Mouse (Mus musculus) myocyte (in vitro differentiated cells): ENCODE results near the gene Slc37a3. TPM values are rescaled to one million over a fixed set of nuclear protein-coding genes. Genes with fewer than 3 reads are reported as not detected.

Experiments used
- H3K27me3 ChIP-seq: one replicate; pipeline ENCODE4 v1.6.1; 2011; ENCODE audit not compliant: control insufficient read depth, insufficient read depth, insufficient read length
- H3K36me3 ChIP-seq: one replicate; pipeline ENCODE4 v1.6.1; 2011; ENCODE audit not compliant: control insufficient read depth, insufficient read depth
- H3K4me2 ChIP-seq: one replicate; pipeline ENCODE4 v1.6.1; 2011; ENCODE audit warnings: low read depth, control low read depth
- H3K4me3 ChIP-seq: one replicate; pipeline ENCODE4 v1.5.1; 2011; ENCODE audit warnings: mild to moderate bottlenecking, control low read depth, moderate library complexity
- H3K79me2 ChIP-seq: one replicate; pipeline ENCODE4 v1.6.1; 2011; ENCODE audit not compliant: control insufficient read depth, insufficient read depth
- H3ac ChIP-seq: one replicate; pipeline ENCODE4 v1.6.1; 2011; ENCODE audit not compliant: control insufficient read depth, insufficient read length
- CEBPB ChIP-seq: IDR thresholded peaks from 2 replicates; pipeline ENCODE4 v1.6.1; 2011; ENCODE audit warnings: mild to moderate bottlenecking, moderate library complexity; ENCODE audit not compliant: poor library complexity, insufficient read depth, severe bottlenecking
- E2F4 ChIP-seq: IDR thresholded peaks from one replicate; pipeline ENCODE4 v1.6.1; 2011; ENCODE audit warnings: mild to moderate bottlenecking, control low read depth, moderate library complexity; ENCODE audit not compliant: insufficient read depth
- MAX ChIP-seq: IDR thresholded peaks from one replicate; pipeline ENCODE4 v1.6.1; 2011; ENCODE audit warnings: low read depth, mild to moderate bottlenecking, control low read depth
- MYOD1 ChIP-seq, 3 experiments: IDR thresholded peaks; one replicate each; pipeline ENCODE4 v1.6.1; 2011; ENCODE audit warnings: control low read depth in 2 of 3, low read depth in 2 of 3, mild to moderate bottlenecking in 2 of 3, moderate library complexity in 1 of 3; ENCODE audit not compliant: insufficient read length in 2 of 3, control insufficient read depth in 1 of 3
- POLR2A ChIP-seq: IDR thresholded peaks from one replicate; pipeline ENCODE4 v1.6.1; 2011; ENCODE audit warnings: low read depth, mild to moderate bottlenecking, control low read depth, moderate library complexity; ENCODE audit not compliant: insufficient read length
- POLR2AphosphoS2 ChIP-seq: IDR thresholded peaks from one replicate; pipeline ENCODE4 v1.6.1; 2011; ENCODE audit warnings: low read depth, control low read depth; ENCODE audit not compliant: insufficient read length
- REST ChIP-seq: IDR thresholded peaks from one replicate; pipeline ENCODE4 v1.6.1; 2011; ENCODE audit warnings: mild to moderate bottlenecking, control low read depth, moderate library complexity; ENCODE audit not compliant: insufficient read depth, insufficient read length
- SRF ChIP-seq: IDR thresholded peaks from one replicate; pipeline ENCODE4 v1.6.1; 2011; ENCODE audit warnings: low read depth; ENCODE audit not compliant: control insufficient read depth, insufficient read length
- TCF12 ChIP-seq: IDR thresholded peaks from one replicate; pipeline ENCODE4 v1.6.1; 2011; ENCODE audit warnings: mild to moderate bottlenecking, control low read depth; ENCODE audit not compliant: poor library complexity, insufficient read depth, severe bottlenecking
- TCF3 ChIP-seq: IDR thresholded peaks from one replicate; pipeline ENCODE4 v1.6.1; 2011; ENCODE audit warnings: low read depth, control low read depth; ENCODE audit not compliant: insufficient read length
- USF1 ChIP-seq: IDR thresholded peaks from one replicate; pipeline ENCODE4 v1.6.1; 2011; ENCODE audit warnings: low read depth, mild to moderate bottlenecking, control low read depth, moderate library complexity
- polyA plus RNA-seq: library from polyadenylated mRNA; unstranded; fragments of >200 nt; fragmentation: generic; extraction: Trizol; gene quantifications from one replicate; pipeline ENCODE4 v1.2.1, GENCODE M21; 2012; ENCODE audit warnings: missing spikeins

Slc37a3 gene
- polyA plus RNA-seq, 1 experiment, result 18.3 TPM

DNA sequence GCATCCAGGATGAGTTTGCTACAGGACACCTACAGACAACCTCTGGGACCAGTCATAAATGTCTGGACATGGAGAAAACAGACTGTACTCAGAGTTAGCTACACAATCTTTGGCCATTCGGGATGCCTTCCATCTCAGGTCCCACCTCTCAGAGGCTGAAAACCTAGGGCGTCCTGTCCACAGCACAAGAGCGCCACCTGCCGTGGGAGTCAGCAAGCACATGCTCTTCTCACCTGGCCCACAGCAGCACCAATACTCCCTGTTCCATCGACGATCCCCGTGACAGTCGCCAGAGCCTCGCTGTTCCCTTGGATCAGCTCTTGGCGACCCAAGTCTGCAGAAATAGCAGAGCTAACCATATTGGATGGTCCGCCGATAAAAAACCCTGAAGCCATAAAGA is 33.5 kb downstream of the Slc37a3 start:
- H3K36me3 ChIP-seq, result peaks cover 20% of the 10 kb centered on the region

GRCm38 (mm10) chr6:39341798-39342197 is 35.7 kb downstream of the Slc37a3 start:
- Histone ChIP-seq H3K4me3 (no peak overlapping the region), H3K4me2 (no peak overlapping the region), H3K79me2 (no peaks in the 10 kb centered on the region), H3K27me3 (no peaks in the 10 kb centered on the region), H3K36me3 (peaks cover 22% of the 10 kb centered on the region), H3ac (no peak overlapping the region)
- no peak for TF ChIP-seq TCF12

More for the DNA sequence above, 33.5 kb downstream of the Slc37a3 start:
- Histone ChIP-seq H3K4me3 (no peak overlapping the region), H3K4me2 (no peak overlapping the region), H3K27me3 (no peaks in the 10 kb centered on the region), H3ac (no peak overlapping the region), H3K79me2 (no peaks in the 10 kb centered on the region)
- TF ChIP-seq MYOD1 (IDR thresholded peaks at IDR 0.05; ENCODE audit: control insufficient read depth in 1 of 3, insufficient read length in 2 of 3, low read depth in 2 of 3) (peak in 1 of 3 experiments; percentile 16), POLR2AphosphoS2 (no peak)

- TF ChIP-seq CEBPB, result no peak
- Histone ChIP-seq H3K79me2 (no peaks in the 10 kb centered on the region), H3K27me3 (no peaks in the 10 kb centered on the region), H3ac (no peak overlapping the region), H3K36me3 (peaks cover 18% of the 10 kb centered on the region), H3K4me2 (no peak overlapping the region), H3K4me3 (no peak overlapping the region)
Measured at GRCm38 (mm10) chr6:39338359-39338758, 39.1 kb downstream of the Slc37a3 start.

DNA sequence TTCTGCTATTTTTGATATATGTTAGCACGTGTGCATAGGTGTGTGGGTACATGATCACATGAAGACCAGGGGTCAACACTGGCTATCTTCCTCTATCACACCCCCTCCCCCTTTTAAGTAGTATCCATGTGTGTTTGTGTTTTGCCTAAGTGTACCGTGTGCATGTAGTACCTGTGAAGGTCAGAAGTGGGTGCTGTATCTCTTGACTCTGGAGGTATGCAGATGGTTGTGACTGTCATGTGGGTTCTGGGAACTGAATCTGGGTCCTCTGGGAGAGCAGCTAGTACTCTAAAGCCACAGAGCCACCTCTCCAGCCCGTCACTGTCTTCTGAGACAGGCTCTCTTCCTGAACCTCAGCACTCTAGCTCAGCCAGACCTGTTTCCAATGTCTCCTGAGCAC is 42.6 kb downstream of the Slc37a3 start:
- H3K27me3 ChIP-seq, result no peaks in the 10 kb centered on the region
- H3K36me3 ChIP-seq, result peaks cover 13% of the 10 kb centered on the region
- H3K4me2 ChIP-seq, result no peak overlapping the region
- H3ac ChIP-seq, result no peak overlapping the region
- TF ChIP-seq POLR2AphosphoS2 (no peak), MAX (no peak), USF1 (no peak), REST (no peak), TCF3 (no peak), MYOD1 (IDR thresholded peaks at IDR 0.05; ENCODE audit: control insufficient read depth in 1 of 3, insufficient read length in 2 of 3, low read depth in 2 of 3) (no peak), CEBPB (no peak)
- no peaks in the 10 kb centered on the region for H3K79me2 ChIP-seq
- no peak overlapping the region for H3K4me3 ChIP-seq

DNA sequence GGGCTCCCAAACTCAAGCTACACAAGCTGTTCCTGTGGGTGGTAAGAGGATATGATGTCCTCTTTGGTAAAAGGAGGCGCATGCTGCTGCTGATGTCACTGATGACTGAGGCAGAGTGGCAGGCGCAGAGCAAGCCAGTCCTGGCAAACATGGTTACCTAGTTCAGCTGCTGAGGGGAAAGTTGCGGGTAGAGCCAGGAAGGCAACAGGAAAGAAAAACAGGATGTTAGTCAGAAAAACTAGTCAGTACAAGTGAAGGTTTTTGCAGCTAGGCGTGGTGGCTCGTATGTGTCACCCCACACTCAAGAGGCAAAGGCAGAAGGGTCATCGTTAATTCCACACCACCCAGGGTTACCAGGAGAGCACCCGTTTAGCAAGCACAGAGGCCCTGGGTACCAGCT is 43.3 kb downstream of the Slc37a3 start:
- Histone ChIP-seq H3K27me3 (no peaks in the 10 kb centered on the region), H3ac (no peak overlapping the region), H3K36me3 (peaks cover 13% of the 10 kb centered on the region), H3K4me3 (no peak overlapping the region), H3K79me2 (no peaks in the 10 kb centered on the region), H3K4me2 (peak overlapping the region; percentile 20)
- TF ChIP-seq MYOD1 (IDR thresholded peaks at IDR 0.05; ENCODE audit: control insufficient read depth in 1 of 3, insufficient read length in 2 of 3, low read depth in 2 of 3) (peak in 1 of 3 experiments; percentile 27), MAX (no peak)

GRCm38 (mm10) chr6:39331998-39332700 is 45.3 kb downstream of the Slc37a3 start:
- peaks cover 7% of the 10 kb centered on the region for H3K36me3 ChIP-seq
- H3K4me3 ChIP-seq, result no peak overlapping the region
- TF ChIP-seq REST (no peak), POLR2A (no peak), SRF (no peak), POLR2AphosphoS2 (no peak), E2F4 (no peak), CEBPB (no peak), USF1 (no peak), MYOD1 (IDR thresholded peaks at IDR 0.05; ENCODE audit: control insufficient read depth in 1 of 3, insufficient read length in 2 of 3, low read depth in 2 of 3) (no peak)
- H3K4me2 ChIP-seq, result no peak overlapping the region
- no peak overlapping the region for H3ac ChIP-seq
- H3K79me2 ChIP-seq, result no peaks in the 10 kb centered on the region
- no peaks in the 10 kb centered on the region for H3K27me3 ChIP-seq
